Mouse (Mus musculus) embryonic facial prominence, embryonic 15.5 days (tissue): Measurements from ENCODE around the gene Arhgap15. TPM values are rescaled to one million over a fixed set of nuclear protein-coding genes. Genes with fewer than 3 reads are reported as not detected.

Experiments used
- ATAC-seq: fragments of 200-750 bp; cut with Nextera tagmentation; 2 replicates; pipeline ENCODE4 v1.8.0; 2017; ENCODE audit warnings: low read depth, moderate TSS enrichment; ENCODE audit not compliant: insufficient number of reproducible peaks, low FRiP score, low TSS enrichment
- H3K27ac ChIP-seq: fragments of 300-500 bp; sonication (generic); replicated peaks from 2 replicates; pipeline ENCODE4 v1.5.1; 2015; ENCODE audit warnings: mild to moderate bottlenecking, inconsistent platforms
- H3K27me3 ChIP-seq: fragments of 300-500 bp; sonication (generic); 2 replicates; pipeline ENCODE4 v1.6.1; 2015; ENCODE audit warnings: inconsistent platforms
- H3K36me3 ChIP-seq: fragments of 300-500 bp; sonication (generic); 2 replicates; pipeline ENCODE4 v1.6.1; 2015; ENCODE audit warnings: mild to moderate bottlenecking, inconsistent platforms
- H3K4me1 ChIP-seq: fragments of 300-500 bp; sonication (generic); 2 replicates; pipeline ENCODE4 v1.6.1; 2015; ENCODE audit warnings: inconsistent platforms
- H3K4me2 ChIP-seq: fragments of 300-500 bp; sonication (generic); replicated peaks from 2 replicates; pipeline ENCODE4 v1.6.1; 2015; ENCODE audit warnings: mild to moderate bottlenecking, inconsistent platforms
- H3K4me3 ChIP-seq: fragments of 300-500 bp; sonication (generic); replicated peaks from 2 replicates; pipeline ENCODE4 v1.5.1; 2015; ENCODE audit warnings: mild to moderate bottlenecking, inconsistent platforms
- H3K9ac ChIP-seq: fragments of 300-500 bp; sonication (generic); 2 replicates; pipeline ENCODE4 v1.6.1; 2015; ENCODE audit warnings: inconsistent platforms
- H3K9me3 ChIP-seq: fragments of 300-500 bp; sonication (generic); replicated peaks from 2 replicates; pipeline ENCODE4 v1.6.1; 2016; ENCODE audit warnings: inconsistent platforms
- WGBS: fragments of 180-500 bp; shearing (Covaris S2); methylation state at CpG from one replicate; pipeline ENCODE4 v1.1.7; 2015; 5-methylcytosine and 5-hydroxymethylcytosine counted together
- polyA plus RNA-seq: library from polyadenylated mRNA; unstranded; fragments of >200 nt; fragmentation: Nextera tagmentation; extraction: Ambion mirVana; gene quantifications from 2 replicates; pipeline ENCODE4 v1.2.1, GENCODE M21; 2015

Arhgap15 gene
- polyA plus RNA-seq, 1 experiment from 2014 or later = 2.2 TPM

DNA sequence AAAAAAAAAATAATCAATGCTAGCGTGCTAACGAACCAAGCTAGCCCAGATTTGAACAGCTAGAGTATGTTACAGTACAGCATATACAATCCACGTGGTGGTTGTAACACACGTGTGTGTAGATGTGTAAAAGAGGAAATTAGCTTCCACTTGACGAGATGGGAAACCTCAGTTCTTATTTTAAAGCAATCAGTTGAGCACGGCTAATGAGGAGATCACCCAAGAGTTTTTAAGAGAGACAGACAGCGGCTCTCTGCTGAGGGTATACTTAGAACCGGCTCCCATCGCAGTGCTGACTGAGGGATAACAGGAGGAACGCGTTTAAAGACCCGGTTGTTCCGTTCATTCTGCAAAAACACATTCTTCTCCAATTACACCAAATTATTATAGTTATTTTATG is 524.0 kb downstream of the Arhgap15 start:
- Histone ChIP-seq H3K9ac (no peak overlapping the region), H3K9me3 (no peaks in the 10 kb centered on the region), H3K27ac (no peak overlapping the region), H3K4me1 (peaks cover 13% of the 10 kb centered on the region; the same call in 1 of the 2 replicates), H3K4me3 (no peak overlapping the region), H3K27me3 (no peaks in the 10 kb centered on the region), H3K4me2 (no peak overlapping the region; the same call in 1 of the 2 replicates), H3K36me3 (no peaks in the 10 kb centered on the region)
- ATAC-seq = no peak
- 47% methylated on average over 13 of the region's 13 CpGs for WGBS

DNA sequence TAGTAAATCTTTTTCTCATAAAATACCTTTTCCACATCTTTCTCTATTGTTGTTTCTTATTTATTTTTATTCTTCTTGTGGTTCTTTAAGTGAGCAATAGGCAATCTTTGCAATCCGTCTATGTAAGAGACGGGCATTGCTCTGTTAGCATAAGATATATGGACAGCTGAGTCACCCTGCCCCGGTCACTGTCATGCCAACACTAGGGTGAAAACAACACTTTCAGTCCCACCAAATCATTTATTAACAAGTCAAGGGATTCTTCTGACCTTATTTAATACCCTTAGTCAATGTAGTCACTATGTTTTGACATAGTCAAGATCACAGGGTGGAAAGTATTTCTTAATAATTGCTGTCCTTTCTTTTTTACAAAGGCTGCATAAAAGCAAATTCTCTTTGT is 525.8 kb downstream of the Arhgap15 start:
- H3K9ac ChIP-seq = no peak overlapping the region
- no peak overlapping the region for H3K4me3 ChIP-seq
- H3K4me1 ChIP-seq = peaks cover 13% of the 10 kb centered on the region; the same call in 1 of the 2 replicates
- no peak overlapping the region for H3K27ac ChIP-seq
- no peak overlapping the region for H3K4me2 ChIP-seq
- H3K27me3 ChIP-seq = no peaks in the 10 kb centered on the region
- ATAC-seq = no peak
- WGBS = 90% methylated on average over 3 of the region's 3 CpGs
- H3K36me3 ChIP-seq = no peaks in the 10 kb centered on the region
- H3K9me3 ChIP-seq = no peaks in the 10 kb centered on the region

DNA sequence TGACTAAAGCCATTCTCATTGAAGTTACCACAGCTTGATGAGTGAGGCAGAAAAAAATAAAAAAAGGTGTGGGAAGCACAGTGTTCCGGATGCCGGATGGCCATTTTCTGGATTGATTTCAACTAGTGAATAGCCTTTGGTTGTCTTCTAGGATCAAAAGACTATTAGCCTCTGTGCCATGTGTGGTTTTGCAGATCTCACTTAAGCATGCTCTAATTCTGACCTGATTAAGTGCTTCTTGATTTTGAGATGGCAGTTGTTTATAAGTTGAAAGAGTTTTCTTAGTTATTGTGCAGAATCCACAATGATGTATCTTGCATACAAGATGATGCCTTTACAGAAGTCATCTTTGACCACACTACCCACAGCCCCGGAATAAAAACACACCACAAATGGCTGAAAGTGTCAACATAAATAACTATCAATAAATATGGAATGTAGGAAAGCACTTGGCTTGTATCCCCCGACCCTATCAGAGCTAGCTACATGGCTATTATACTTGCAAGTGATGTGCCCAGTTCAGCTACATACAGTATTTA is 537.6 kb downstream of the Arhgap15 start:
- Histone ChIP-seq H3K9me3 (no peaks in the 10 kb centered on the region), H3K27me3 (no peaks in the 10 kb centered on the region), H3K4me3 (no peak overlapping the region), H3K9ac (no peak overlapping the region), H3K27ac (no peak overlapping the region), H3K36me3 (no peaks in the 10 kb centered on the region), H3K4me2 (no peak overlapping the region), H3K4me1 (no peaks in the 10 kb centered on the region)
- no peak for ATAC-seq
- 79% methylated on average over 4 of the region's 4 CpGs for WGBS

DNA sequence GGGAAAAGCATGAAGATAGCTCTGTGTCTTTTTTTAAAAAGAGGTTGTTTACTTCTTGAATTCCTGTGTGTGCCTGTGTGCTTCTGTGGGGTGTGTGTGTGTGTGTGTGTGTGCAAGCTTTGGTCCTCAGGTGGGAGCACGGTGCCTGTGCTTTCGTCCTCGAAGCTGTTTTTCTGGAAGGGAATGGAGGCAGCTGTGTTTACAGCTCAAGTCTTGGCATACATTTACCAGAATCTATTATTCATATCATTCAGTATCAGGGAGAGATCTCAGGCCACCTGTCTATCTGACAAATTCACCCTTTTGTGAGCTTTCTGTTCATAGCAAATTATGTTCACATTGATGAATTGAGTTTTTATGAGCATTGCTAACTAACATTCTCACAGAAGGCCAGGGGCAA is 550.5 kb downstream of the Arhgap15 start:
- Histone ChIP-seq H3K4me2 (no peak overlapping the region), H3K4me1 (no peaks in the 10 kb centered on the region), H3K9me3 (no peaks in the 10 kb centered on the region), H3K36me3 (no peaks in the 10 kb centered on the region), H3K27ac (no peak overlapping the region), H3K4me3 (no peak overlapping the region), H3K9ac (no peak overlapping the region), H3K27me3 (no peaks in the 10 kb centered on the region)
- no peak for ATAC-seq
- WGBS = 65% methylated on average over 3 of the region's 3 CpGs

DNA sequence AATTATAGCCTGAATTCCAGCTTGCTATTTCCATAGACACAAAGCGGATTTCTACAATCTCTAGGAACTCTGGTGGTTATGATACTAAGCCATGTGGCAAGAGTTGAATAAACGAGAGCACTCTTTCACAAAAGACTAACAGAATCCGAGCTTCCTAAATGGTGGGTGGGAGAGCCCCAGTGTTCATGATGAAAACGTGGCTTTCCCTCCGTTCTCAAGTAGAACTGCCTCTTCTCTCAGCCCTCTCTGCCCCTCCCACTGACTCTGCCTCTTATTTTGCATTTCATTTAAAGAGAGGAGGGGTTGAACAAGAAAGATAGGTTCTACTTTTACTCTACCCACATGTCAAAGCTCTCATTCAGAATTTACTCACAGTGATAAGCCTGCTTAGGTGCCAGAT is 551.3 kb downstream of the Arhgap15 start:
- Histone ChIP-seq H3K9me3 (no peaks in the 10 kb centered on the region), H3K36me3 (no peaks in the 10 kb centered on the region), H3K4me1 (peaks cover under 1% of the 10 kb centered on the region; the same call in 1 of the 2 replicates), H3K27me3 (no peaks in the 10 kb centered on the region), H3K9ac (no peak overlapping the region), H3K4me2 (no peak overlapping the region), H3K27ac (no peak overlapping the region), H3K4me3 (no peak overlapping the region)
- WGBS = 30% methylated on average over 5 of the region's 5 CpGs
- no peak for ATAC-seq

DNA sequence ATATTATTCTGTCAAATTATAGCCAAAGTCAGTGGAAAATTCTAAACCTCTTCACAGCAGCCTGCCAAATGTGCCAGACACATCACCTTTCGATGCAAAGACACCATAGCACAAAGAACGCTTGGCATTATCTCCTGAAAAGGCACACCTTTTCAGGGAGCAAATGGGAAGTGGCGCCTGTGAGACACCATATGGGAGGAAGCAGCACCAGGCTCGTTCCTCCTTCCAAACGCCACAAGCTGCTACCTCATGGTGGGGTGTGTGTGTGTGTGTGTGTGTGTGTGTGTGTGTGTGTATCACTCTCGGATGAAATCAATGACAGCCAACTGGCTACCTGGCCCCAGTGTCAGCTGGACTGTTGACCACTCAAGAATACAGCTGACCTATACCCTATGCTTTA is 551.8 kb downstream of the Arhgap15 start:
- ATAC-seq = no peak
- Histone ChIP-seq H3K9ac (no peak overlapping the region), H3K36me3 (no peaks in the 10 kb centered on the region), H3K4me3 (no peak overlapping the region), H3K9me3 (no peaks in the 10 kb centered on the region), H3K4me2 (no peak overlapping the region), H3K27me3 (no peaks in the 10 kb centered on the region), H3K4me1 (peaks cover 6% of the 10 kb centered on the region), H3K27ac (no peak overlapping the region)
- WGBS = 83% methylated on average over 6 of the region's 6 CpGs

DNA sequence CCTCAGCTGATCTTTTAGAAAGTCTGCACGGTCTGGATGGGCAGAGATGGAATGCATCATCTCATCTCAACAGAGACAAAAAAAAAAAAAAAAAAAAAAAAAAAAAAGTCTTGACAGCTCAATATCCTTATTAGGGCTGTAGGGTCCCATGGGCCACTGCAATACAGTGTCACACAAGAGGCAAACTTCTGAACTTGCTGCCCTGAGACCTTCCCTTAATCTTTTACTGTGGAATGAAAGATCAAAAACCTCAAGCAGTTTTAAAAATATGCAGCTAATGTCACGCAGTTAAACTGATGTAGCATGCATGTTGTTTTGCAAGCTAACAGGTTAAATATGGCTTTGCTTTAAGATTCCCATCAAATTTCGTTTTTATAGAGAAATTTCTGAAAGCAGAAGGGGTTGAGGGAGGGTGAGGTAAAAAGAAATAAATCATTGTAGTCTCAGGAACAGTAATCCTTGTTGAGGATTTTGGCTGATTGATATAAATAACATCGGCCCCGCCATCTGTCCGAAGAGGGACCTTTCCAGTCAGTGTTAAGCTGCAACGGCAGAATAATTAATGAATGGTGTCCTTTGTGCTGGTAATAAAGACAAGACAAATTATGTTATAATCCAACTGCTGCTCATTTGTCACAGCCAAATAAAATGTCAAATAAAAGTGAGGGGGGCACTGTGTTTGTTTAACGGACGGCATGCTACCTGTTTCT is 555.8 kb downstream of the Arhgap15 start:
- peaks cover 6% of the 10 kb centered on the region for H3K4me1 ChIP-seq

DNA sequence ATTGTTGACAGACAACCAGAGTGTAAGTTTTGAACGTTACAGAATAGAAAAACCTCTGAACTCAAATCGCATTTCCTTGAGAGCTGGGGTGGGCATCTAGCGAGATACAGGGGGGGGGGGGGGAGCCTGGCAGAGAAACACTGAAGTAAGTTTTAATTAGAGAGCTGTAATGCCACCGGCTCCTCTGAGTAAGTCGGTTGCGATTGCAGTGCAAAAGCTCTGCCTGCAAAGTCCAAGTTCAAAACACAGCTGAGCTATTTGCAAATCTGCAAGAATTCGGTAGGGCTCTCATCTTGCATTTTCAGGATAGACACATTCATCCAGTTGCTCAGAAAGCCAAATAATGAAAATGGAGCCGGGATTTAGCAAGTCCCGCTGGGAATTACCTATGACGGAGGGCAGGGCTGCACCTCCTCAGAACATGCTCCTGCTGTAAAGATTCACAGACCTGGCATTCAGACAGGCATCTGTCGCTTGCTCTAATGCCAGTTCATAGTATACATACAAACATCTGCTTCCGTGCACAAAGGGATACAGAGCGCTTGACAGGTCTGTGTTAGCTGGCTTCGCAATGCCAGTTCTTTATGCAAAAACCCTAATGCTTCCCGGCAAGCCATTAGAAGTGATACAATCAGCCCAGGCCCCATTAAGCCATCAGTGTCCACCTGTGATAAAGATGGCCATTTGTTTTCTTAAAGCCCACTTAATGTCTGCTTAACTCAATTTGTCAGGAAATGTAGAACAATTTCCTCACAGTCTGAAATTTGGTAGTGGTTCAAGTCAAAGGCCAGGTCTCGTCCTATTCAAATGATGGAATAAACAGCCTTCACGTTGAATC is 556.6 kb downstream of the Arhgap15 start:
- H3K4me2 ChIP-seq = peak overlapping the region; percentile 34; the same call in 1 of the 2 replicates
- WGBS = 40% methylated on average over 17 of the region's 17 CpGs

More for the DNA sequence above, 555.8 kb downstream of the Arhgap15 start:
- H3K9ac ChIP-seq = no peak overlapping the region
- WGBS = 38% methylated on average over 9 of the region's 9 CpGs
- H3K27me3 ChIP-seq = no peaks in the 10 kb centered on the region
- no peaks in the 10 kb centered on the region for H3K9me3 ChIP-seq
- ATAC-seq = no peak
- H3K27ac ChIP-seq = no peak overlapping the region
- no peak overlapping the region for H3K4me3 ChIP-seq
- no peaks in the 10 kb centered on the region for H3K36me3 ChIP-seq
- no peak overlapping the region for H3K4me2 ChIP-seq

DNA sequence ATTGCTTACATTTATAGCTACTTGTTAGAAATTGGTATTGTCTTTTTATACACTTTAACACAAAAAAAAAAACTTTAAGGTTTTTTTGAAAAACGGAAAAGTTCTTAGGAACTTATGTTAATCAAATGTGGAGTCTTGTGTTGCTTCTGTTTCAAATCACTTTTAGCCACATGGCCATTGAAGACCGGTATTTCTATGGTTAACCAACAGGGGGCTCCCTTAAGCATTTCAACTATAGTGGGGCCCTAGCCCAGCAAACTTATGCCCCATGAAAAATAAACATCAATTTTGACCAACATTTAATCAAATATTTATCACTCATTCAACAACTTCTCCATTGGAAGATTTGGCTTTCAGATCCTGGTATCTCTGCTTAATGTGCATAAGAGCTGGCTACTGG is 557.5 kb downstream of the Arhgap15 start:
- Histone ChIP-seq H3K4me3 (no peak overlapping the region), H3K27me3 (no peaks in the 10 kb centered on the region), H3K36me3 (no peaks in the 10 kb centered on the region), H3K4me1 (peaks cover 10% of the 10 kb centered on the region), H3K9me3 (no peaks in the 10 kb centered on the region), H3K4me2 (no peak overlapping the region), H3K27ac (no peak overlapping the region), H3K9ac (no peak overlapping the region)
- no peak for ATAC-seq
- WGBS = 36% methylated on average over 2 of the region's 2 CpGs

More for the DNA sequence above, 556.6 kb downstream of the Arhgap15 start:
- Histone ChIP-seq H3K9me3 (no peaks in the 10 kb centered on the region), H3K9ac (no peak overlapping the region), H3K4me1 (peaks cover 6% of the 10 kb centered on the region), H3K27ac (no peak overlapping the region), H3K27me3 (no peaks in the 10 kb centered on the region), H3K4me3 (no peak overlapping the region; the same call in 1 of the 2 replicates), H3K36me3 (no peaks in the 10 kb centered on the region)
- no peak for ATAC-seq

DNA sequence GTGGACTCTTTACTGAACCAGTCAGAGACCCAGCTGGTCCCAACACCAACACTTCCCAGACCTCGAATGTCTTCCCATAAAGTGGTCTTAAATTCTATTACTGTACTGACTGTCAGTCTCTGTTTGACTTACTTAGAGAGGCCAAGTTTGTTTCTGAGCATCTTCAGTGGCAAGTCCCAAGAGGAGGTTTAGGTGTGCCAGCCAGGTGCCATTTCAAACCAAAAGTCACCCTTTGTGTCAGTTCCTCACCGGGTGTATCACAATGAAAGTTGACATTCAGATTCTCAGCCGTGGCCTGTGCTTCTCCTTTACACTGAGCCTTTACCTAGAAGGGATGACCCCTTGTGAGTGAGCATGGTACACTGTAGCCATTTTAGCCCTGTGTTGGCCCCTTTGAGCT is 560.5 kb downstream of the Arhgap15 start:
- Histone ChIP-seq H3K9ac (no peak overlapping the region), H3K27me3 (no peaks in the 10 kb centered on the region), H3K27ac (no peak overlapping the region), H3K4me3 (no peak overlapping the region), H3K4me2 (no peak overlapping the region), H3K9me3 (no peaks in the 10 kb centered on the region), H3K4me1 (peaks cover 16% of the 10 kb centered on the region), H3K36me3 (no peaks in the 10 kb centered on the region)
- 88% methylated on average over 3 of the region's 3 CpGs for whole genome bisulfite sequencing
- no peak for ATAC-seq

DNA sequence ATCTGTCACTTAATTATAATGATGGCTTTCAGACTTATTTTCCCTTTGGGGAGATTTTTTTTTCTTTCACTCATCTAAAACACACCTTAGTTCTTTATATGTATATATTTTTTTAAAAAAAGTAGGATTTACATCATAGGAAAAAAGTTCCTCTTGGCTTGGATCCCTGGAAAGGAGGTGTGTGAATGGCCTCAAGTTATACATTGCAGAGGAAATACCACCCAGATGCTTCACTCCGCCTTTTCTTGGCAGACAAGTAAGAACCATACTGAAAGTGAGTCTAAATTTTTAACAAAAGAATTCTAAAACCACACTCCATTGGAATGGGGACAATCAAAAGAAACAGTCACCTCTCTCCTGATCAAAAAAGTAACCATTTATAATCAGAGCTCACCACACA is 560.9 kb downstream of the Arhgap15 start:
- Histone ChIP-seq H3K27ac (no peak overlapping the region), H3K27me3 (no peaks in the 10 kb centered on the region), H3K36me3 (no peaks in the 10 kb centered on the region), H3K4me1 (peaks cover 16% of the 10 kb centered on the region), H3K4me3 (no peak overlapping the region), H3K9me3 (no peaks in the 10 kb centered on the region), H3K4me2 (no peak overlapping the region), H3K9ac (no peak overlapping the region)
- 35% methylated on average over 1 of the region's 1 CpGs for WGBS
- no peak for ATAC-seq
